Mouse (Mus musculus) frontal cortex, postnatal 10 days (tissue): ENCODE results near the gene Myh14.
A peak's percentile ranks its signal among the peaks of the same experiment; 100 is the strongest.

Source experiments
- DNase-seq, 2 experiments: peaks; one replicate each; pipeline ENCODE4 v3.0.0; 2022; ENCODE audit warnings: low spot score in 2 of 2, mixed read lengths in 1 of 2

Gene Myh14

GRCm38 (mm10) chr7:44632676-44633075, 38.0 kb downstream of the Myh14 start:
- no peak for DNase-seq

GRCm38 (mm10) chr7:44630437-44630836, 40.2 kb downstream of the Myh14 start:
- DNase-seq: no peak

- DNase-seq: no peak
These were observed 42.1 kb downstream of the Myh14 start for GRCm38 (mm10) chr7:44628402-44629034.

- DNase-seq: no peak
These were observed 43.7 kb downstream of the Myh14 start for GRCm38 (mm10) chr7:44626966-44627365.

GRCm38 (mm10) chr7:44626068-44626385, 44.6 kb downstream of the Myh14 start:
- no peak for DNase-seq

GRCm38 (mm10) chr7:44625241-44626067, 45.2 kb downstream of the Myh14 start:
- no peak for DNase-seq

GRCm38 (mm10) chr7:44624828-44625227, 45.8 kb downstream of the Myh14 start:
- no peak for DNase-seq

- DNase-seq: no peak
These were observed 46.2 kb downstream of the Myh14 start for GRCm38 (mm10) chr7:44624543-44624826.

- DNase-seq: no peak
These were observed 46.7 kb downstream of the Myh14 start for GRCm38 (mm10) chr7:44623714-44624542.

- no peak for DNase-seq
These were observed 53.6 kb downstream of the Myh14 start for GRCm38 (mm10) chr7:44617059-44617458.

GRCm38 (mm10) chr7:44615987-44616386, 54.7 kb downstream of the Myh14 start:
- DNase-seq: no peak

GRCm38 (mm10) chr7:44615309-44615708, 55.3 kb downstream of the Myh14 start:
- DNase-seq: no peak

GRCm38 (mm10) chr7:44614041-44614688, 56.5 kb downstream of the Myh14 start:
- DNase-seq: no peak

- no peak for DNase-seq
These were observed 58.5 kb downstream of the Myh14 start for GRCm38 (mm10) chr7:44612192-44612591.

GRCm38 (mm10) chr7:44606171-44606901, 64.3 kb downstream of the Myh14 start:
- no peak for DNase-seq

- DNase-seq: no peak
These were observed 65.2 kb downstream of the Myh14 start for GRCm38 (mm10) chr7:44605436-44605835.

- no peak for DNase-seq
These were observed 66.0 kb downstream of the Myh14 start for GRCm38 (mm10) chr7:44604619-44605018.

GRCm38 (mm10) chr7:44604139-44604606, 66.5 kb downstream of the Myh14 start:
- DNase-seq: no peak

GRCm38 (mm10) chr7:44603186-44603855, 67.3 kb downstream of the Myh14 start:
- DNase-seq: no peak

GRCm38 (mm10) chr7:44602443-44602842, 68.2 kb downstream of the Myh14 start:
- peak in 1 of 2 experiments; percentile 58 for DNase-seq

GRCm38 (mm10) chr7:44601646-44602045, 69.0 kb downstream of the Myh14 start:
- DNase-seq: no peak
